Mouse (Mus musculus) gastrocnemius, adult 8-10 months (tissue): ENCODE results near the gene Klhl28. TPM values are rescaled to one million over a fixed set of nuclear protein-coding genes. Genes with fewer than 3 reads are reported as not detected.

ENCODE experiments used
- total RNA-seq, 4 experiments: library from RNA; stranded (reverse); gene quantifications; 2 replicates each; pipeline ENCODE4 v1.2.4; 2022

Klhl28 gene
- total RNA-seq, 4 experiments from 2014 or later = 7.6 to 10.9 (median 9.4) TPM

Other genes with a start within 250 kb of the Klhl28 start
- 1 to 10 TPM; 2.3 to 2.9 (median 2.6) TPM for gene Gm527, start 47.6 kb downstream of the Klhl28 start, total RNA-seq
- gene Togaram1, start 270 bp upstream of the Klhl28 start, total RNA-seq = 10 to 100 TPM in 2 of 4 experiments, 1 to 10 TPM in 2; 8.2 to 11.0 (median 10.0) TPM
- 10 to 100 TPM in 3 of 4 experiments, 1 to 10 TPM in 1; 9.4 to 12.3 (median 11.9) TPM for gene Prpf39, start 70.8 kb upstream of the Klhl28 start, total RNA-seq
- 100 to 1,000 TPM; 151 to 195 (median 179) TPM for gene Fkbp3, start 108.5 kb upstream of the Klhl28 start, total RNA-seq
- 1 to 10 TPM in 3 of 4 experiments, under 1 TPM in 1; 0.80 to 4.0 (median 1.8) TPM for gene Fancm, start 110.1 kb upstream of the Klhl28 start, total RNA-seq
- gene Mis18bp1, start 207.1 kb upstream of the Klhl28 start, total RNA-seq = not detected